Mouse (Mus musculus): ENCODE measurements at regions not wholly inside any gene's neighbourhood (a gene's known extent, or its start where the extent isn't known, plus 50 kb on each side); places are given as distances from the start of the nearest gene placed in this dataset.

- TF ChIP-seq CTCF (IDR thresholded peaks at IDR 0.05; ENCODE audit: borderline replicate concordance, insufficient read depth, low read depth, low read length) (no peak), POLR2A (IDR thresholded peaks at IDR 0.05; ENCODE audit: borderline replicate concordance, insufficient read depth, low read length) (peak; percentile 51; the same call in 1 of the 2 replicates)
These were observed 223.2 kb downstream of the Usp25 start for GRCm38 (mm10) chr16:77236509-77237271.
